Mouse (Mus musculus): ENCODE results near the gene Kif18b.

DNA sequence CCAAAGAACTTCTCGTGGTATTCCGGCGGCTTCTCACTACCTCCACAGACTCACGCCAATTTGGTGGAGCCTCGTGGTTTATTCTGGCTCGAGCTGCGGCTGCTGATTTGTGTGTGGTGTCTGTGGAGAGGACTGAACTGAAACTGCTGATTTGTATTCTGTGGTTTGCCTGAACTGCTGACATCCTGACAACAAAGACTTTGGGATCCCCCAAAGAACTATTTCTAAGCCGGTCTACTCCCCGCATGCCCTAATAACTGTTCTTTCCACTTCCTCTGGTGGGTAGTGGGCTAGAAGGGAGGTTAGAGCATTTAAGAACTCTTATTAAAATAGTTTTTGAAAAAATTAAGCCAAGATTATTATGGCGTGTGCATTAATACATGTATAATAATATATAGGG is 5.7 kb upstream of the Kif18b start:
- TF ChIP-seq USF1 (IDR thresholded peaks at IDR 0.05; ENCODE audit: low read depth) (no peak), POLR2A (IDR thresholded peaks at IDR 0.05; ENCODE audit: insufficient read length, low read depth) (no peak), TCF3 (IDR thresholded peaks at IDR 0.05; ENCODE audit: insufficient read length, low read depth) (no peak), TCF12 (IDR thresholded peaks at IDR 0.05; ENCODE audit: insufficient read depth, poor library complexity, severe bottlenecking) (no peak), MAX (IDR thresholded peaks at IDR 0.05; ENCODE audit: low read depth) (no peak), CEBPB (IDR thresholded peaks at IDR 0.05; ENCODE audit: insufficient read depth, poor library complexity, severe bottlenecking) (no peak), MYOG (IDR thresholded peaks at IDR 0.05; ENCODE audit: control insufficient read depth in 1 of 3, insufficient read depth in 1 of 3, insufficient read length in 2 of 3, low read depth in 2 of 3) (no peak), SRF (IDR thresholded peaks at IDR 0.05; ENCODE audit: control insufficient read depth, insufficient read length, low read depth) (no peak), E2F4 (IDR thresholded peaks at IDR 0.05; ENCODE audit: insufficient read depth) (no peak)
